Mouse (Mus musculus) yolk sac, embryonic 10.5 days (tissue): Measurements from ENCODE around the gene Capn15.

Source experiments
- DNase-seq: peaks from one replicate; pipeline ENCODE4 v3.0.0-alpha.2; 2017; ENCODE audit warnings: low spot score

The Capn15 gene

GRCm38 (mm10) chr17:25993489-25993888 is 7.9 kb upstream of the Capn15 start:
- no peak for DNase-seq

- DNase-seq = no peak
Observed at GRCm38 (mm10) chr17:25992274-25992673, 6.7 kb upstream of the Capn15 start.

- no peak for DNase-seq
Observed at GRCm38 (mm10) chr17:25990331-25990730, 4.7 kb upstream of the Capn15 start.

- no peak for DNase-seq
Observed at GRCm38 (mm10) chr17:25984556-25985305, 865 bp downstream of the Capn15 start.

GRCm38 (mm10) chr17:25984066-25984465 is 1.5 kb downstream of the Capn15 start:
- DNase-seq = no peak

- DNase-seq = no peak
Observed at GRCm38 (mm10) chr17:25982913-25983312, 2.7 kb downstream of the Capn15 start.

GRCm38 (mm10) chr17:25980854-25981253 is 4.7 kb downstream of the Capn15 start:
- DNase-seq = no peak

GRCm38 (mm10) chr17:25979829-25980738 is 5.5 kb downstream of the Capn15 start:
- peak; percentile 17 for DNase-seq

GRCm38 (mm10) chr17:25970954-25971707 is 14.5 kb downstream of the Capn15 start:
- DNase-seq = no peak

GRCm38 (mm10) chr17:25970448-25970847 is 15.1 kb downstream of the Capn15 start:
- no peak for DNase-seq

- DNase-seq = peak; percentile 55
Observed at GRCm38 (mm10) chr17:25968176-25968575, 17.4 kb downstream of the Capn15 start.

- no peak for DNase-seq
Observed at GRCm38 (mm10) chr17:25967652-25968051, 17.9 kb downstream of the Capn15 start.

- no peak for DNase-seq
Observed at GRCm38 (mm10) chr17:25964271-25964670, 21.3 kb downstream of the Capn15 start.

- no peak for DNase-seq
Observed at GRCm38 (mm10) chr17:25962413-25962905, 23.1 kb downstream of the Capn15 start.

- no peak for DNase-seq
Observed at GRCm38 (mm10) chr17:25961566-25961965, 24.0 kb downstream of the Capn15 start.

- no peak for DNase-seq
Observed at GRCm38 (mm10) chr17:25959630-25960467, 25.7 kb downstream of the Capn15 start.

- DNase-seq = no peak
Observed at GRCm38 (mm10) chr17:25958771-25959494, 26.7 kb downstream of the Capn15 start.

- no peak for DNase-seq
Observed at GRCm38 (mm10) chr17:25957586-25958051, 28.0 kb downstream of the Capn15 start.

- DNase-seq = no peak
Observed at GRCm38 (mm10) chr17:25956631-25957030, 29.0 kb downstream of the Capn15 start.

GRCm38 (mm10) chr17:25956201-25956600 is 29.4 kb downstream of the Capn15 start:
- DNase-seq = no peak
